Mouse (Mus musculus) heart, embryonic 13.5 days (tissue): ENCODE measurements around the gene Nup210l. TPM values are rescaled to one million over a fixed set of nuclear protein-coding genes. Genes with fewer than 3 reads are reported as not detected.
A peak's percentile ranks its signal among the peaks of the same experiment; 100 is the strongest.

Experiments
- ATAC-seq: fragments of 200-750 bp; cut with Nextera tagmentation; 2 replicates; pipeline ENCODE4 v1.8.0; 2017; ENCODE audit warnings: moderate TSS enrichment; ENCODE audit not compliant: insufficient number of reproducible peaks, low FRiP score, low TSS enrichment; ENCODE audit errors: extremely low read depth
- H3K27ac ChIP-seq: fragments of 300-500 bp; sonication (generic); replicated peaks from 2 replicates; pipeline ENCODE4 v1.5.1; 2015; ENCODE audit warnings: moderate library complexity, mild to moderate bottlenecking, inconsistent platforms
- H3K27me3 ChIP-seq: fragments of 300-500 bp; sonication (generic); replicated peaks from 2 replicates; pipeline ENCODE4 v1.6.1; 2015; ENCODE audit warnings: mild to moderate bottlenecking, inconsistent platforms
- H3K36me3 ChIP-seq: fragments of 300-500 bp; sonication (generic); 2 replicates; pipeline ENCODE4 v1.6.1; 2015; ENCODE audit warnings: mild to moderate bottlenecking, inconsistent platforms
- H3K4me1 ChIP-seq: fragments of 300-500 bp; sonication (generic); 2 replicates; pipeline ENCODE4 v1.6.1; 2015; ENCODE audit warnings: inconsistent platforms
- H3K4me2 ChIP-seq: fragments of 300-500 bp; sonication (generic); 2 replicates; pipeline ENCODE4 v1.6.1; 2015; ENCODE audit warnings: inconsistent platforms, mild to moderate bottlenecking, moderate library complexity
- H3K4me3 ChIP-seq: fragments of 300-500 bp; sonication (generic); 2 replicates; pipeline ENCODE4 v1.5.1; 2015; ENCODE audit warnings: moderate library complexity, mild to moderate bottlenecking, inconsistent platforms
- H3K9ac ChIP-seq: fragments of 300-500 bp; sonication (generic); 2 replicates; pipeline ENCODE4 v1.6.1; 2015; ENCODE audit warnings: inconsistent platforms, mild to moderate bottlenecking, moderate library complexity
- H3K9me3 ChIP-seq: fragments of 300-500 bp; sonication (generic); 2 replicates; pipeline ENCODE4 v1.6.1; 2016; ENCODE audit warnings: inconsistent platforms
- WGBS: fragments of 180-500 bp; shearing (Covaris S2); methylation state at CpG from one replicate; pipeline ENCODE4 v1.1.7; 2015; ENCODE audit warnings: mixed read lengths; 5-methylcytosine and 5-hydroxymethylcytosine counted together
- polyA plus RNA-seq: library from polyadenylated mRNA; unstranded; fragments of >200 nt; fragmentation: Nextera tagmentation; extraction: Ambion mirVana; gene quantifications from 2 replicates; pipeline ENCODE4 v1.2.1, GENCODE M21; 2015

Gene Nup210l
- polyA plus RNA-seq, 1 experiment from 2014 or later = 0.31 TPM

- WGBS = 0% methylated on average over 51 of the region's 53 CpGs
- Histone ChIP-seq H3K36me3 (0 out of 2 replicates have a peak, but pooled peaks cover 3% of the 10 kb centered on the region), H3K4me2 (peak overlapping the region; percentile 88), H3K9me3 (no peaks in the 10 kb centered on the region), H3K4me1 (peaks cover 57% of the 10 kb centered on the region), H3K27me3 (no peaks in the 10 kb centered on the region), H3K9ac (peak overlapping the region; percentile 95), H3K27ac (peak overlapping the region; percentile 99), H3K4me3 (peak overlapping the region; percentile 88)
- ATAC-seq = peak; percentile 39; the same call in 1 of the 2 replicates
Measured at GRCm38 (mm10) chr3:90079763-90080497, 24.0 kb upstream of the Nup210l start.

DNA sequence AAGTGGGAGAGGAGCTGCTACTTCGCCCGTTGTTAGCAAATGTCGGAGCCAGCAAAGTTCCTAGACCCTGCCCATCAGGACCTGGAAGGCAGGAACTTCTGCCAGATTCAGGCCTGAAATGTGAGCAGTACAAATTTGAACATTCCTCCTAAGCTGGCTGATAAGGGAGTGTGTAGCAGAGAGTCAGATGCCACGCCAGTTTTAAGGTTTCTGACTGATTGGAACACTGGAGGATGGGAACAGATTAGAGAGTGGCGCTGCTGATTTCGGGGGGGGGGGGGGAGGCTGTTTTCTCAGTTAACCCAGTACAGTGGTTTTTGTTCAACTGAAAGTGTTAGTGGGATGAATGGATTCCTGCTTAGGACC lies 23.5 kb upstream of the Nup210l start:
- Histone ChIP-seq H3K9me3 (no peaks in the 10 kb centered on the region), H3K36me3 (0 out of 2 replicates have a peak, but pooled peaks cover 3% of the 10 kb centered on the region), H3K27ac (peak overlapping the region; percentile 99), H3K9ac (peak overlapping the region; percentile 95), H3K4me1 (peaks cover 62% of the 10 kb centered on the region), H3K4me2 (peak overlapping the region; percentile 88), H3K4me3 (peak overlapping the region; percentile 88), H3K27me3 (no peaks in the 10 kb centered on the region)
- under 1% methylated on average over 6 of the region's 6 CpGs for WGBS
- no peak for ATAC-seq

DNA sequence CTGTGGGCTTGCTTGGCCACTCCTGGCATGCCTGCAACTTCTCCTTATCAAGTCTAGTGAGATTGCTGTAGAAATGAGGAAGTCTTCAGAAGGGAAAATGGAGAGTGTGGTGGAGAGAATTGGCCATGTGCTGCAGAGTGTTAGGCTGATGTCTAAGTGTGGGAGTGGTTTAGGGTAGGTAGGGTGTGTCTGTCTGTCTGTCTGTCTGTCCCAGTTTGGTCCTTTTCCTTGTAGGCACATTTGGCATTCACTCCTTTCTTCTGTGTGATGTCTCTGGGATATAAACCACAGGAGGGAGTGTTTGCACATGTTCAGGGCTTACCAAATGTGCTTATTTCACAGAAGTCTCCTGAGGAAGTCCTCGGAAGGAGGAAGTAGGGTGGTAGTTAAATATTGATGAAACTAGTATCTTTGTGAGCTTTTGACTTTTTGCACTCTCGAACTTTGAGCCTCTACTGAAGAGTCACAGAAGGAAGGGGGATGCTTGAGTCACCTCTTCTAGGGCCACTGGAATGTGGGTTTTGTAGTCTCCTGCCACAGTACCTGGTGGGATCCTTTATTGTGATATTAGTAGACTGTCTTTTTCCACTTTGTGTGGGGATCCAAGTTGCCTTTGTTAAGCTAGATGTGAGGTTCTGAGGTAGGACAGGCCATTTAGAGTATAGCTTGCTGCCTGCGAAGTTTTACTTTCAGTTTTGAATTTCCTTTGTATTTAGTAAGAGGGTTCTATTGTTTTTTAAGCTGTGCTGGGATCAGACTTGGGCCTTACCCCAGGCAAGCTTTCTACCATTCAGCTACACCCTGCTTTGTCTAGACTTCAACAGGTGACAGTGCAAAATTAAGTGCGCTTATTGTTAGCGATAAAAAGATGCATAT lies 22.3 kb upstream of the Nup210l start:
- Histone ChIP-seq H3K36me3 (peaks cover 13% of the 10 kb centered on the region), H3K27me3 (no peaks in the 10 kb centered on the region), H3K27ac (peak overlapping the region; percentile 99), H3K9me3 (no peaks in the 10 kb centered on the region), H3K4me3 (peak overlapping the region; percentile 88), H3K4me2 (peak overlapping the region; percentile 88), H3K9ac (peak overlapping the region; percentile 58), H3K4me1 (peaks cover 72% of the 10 kb centered on the region)
- WGBS = 67% methylated on average over 5 of the region's 5 CpGs
- ATAC-seq = no peak

DNA sequence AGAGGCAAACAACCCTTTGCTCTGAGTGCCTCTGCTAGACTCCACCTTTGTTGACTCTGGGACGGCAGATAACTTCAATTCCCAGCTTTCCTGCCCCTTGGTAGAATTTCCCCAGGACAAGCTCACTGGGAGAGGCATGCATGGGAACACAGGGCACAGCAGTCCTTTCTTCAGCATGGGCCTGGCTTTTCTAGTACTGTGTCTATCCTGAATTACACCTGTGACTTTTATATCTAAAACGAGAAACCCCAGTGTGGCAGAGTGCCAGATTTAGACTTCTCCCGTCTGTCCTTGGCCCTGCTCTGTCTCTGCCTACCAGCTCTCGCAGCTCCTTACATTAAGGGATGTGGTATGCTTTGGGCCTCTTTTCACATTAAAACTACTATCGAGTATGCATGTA lies 20.9 kb upstream of the Nup210l start:
- H3K27ac ChIP-seq = peak overlapping the region; percentile 99
- ATAC-seq = no peak
- H3K9ac ChIP-seq = peak overlapping the region; percentile 58
- peaks cover 64% of the 10 kb centered on the region for H3K4me1 ChIP-seq
- WGBS = 30% methylated on average over 5 of the region's 5 CpGs
- H3K27me3 ChIP-seq = no peaks in the 10 kb centered on the region
- peak overlapping the region; percentile 30 for H3K4me3 ChIP-seq
- H3K9me3 ChIP-seq = no peaks in the 10 kb centered on the region
- peaks cover 28% of the 10 kb centered on the region for H3K36me3 ChIP-seq
- H3K4me2 ChIP-seq = peak overlapping the region; percentile 88

- Histone ChIP-seq H3K9me3 (no peaks in the 10 kb centered on the region), H3K4me3 (peak overlapping the region; percentile 30), H3K4me2 (peak overlapping the region; percentile 88), H3K27ac (peak overlapping the region; percentile 99), H3K27me3 (no peaks in the 10 kb centered on the region), H3K36me3 (peaks cover 35% of the 10 kb centered on the region), H3K9ac (peak overlapping the region; percentile 58), H3K4me1 (peaks cover 60% of the 10 kb centered on the region)
- no peak for ATAC-seq
- 47% methylated on average over 3 of the region's 3 CpGs for WGBS
Measured at GRCm38 (mm10) chr3:90083698-90084324, 20.1 kb upstream of the Nup210l start.

GRCm38 (mm10) chr3:90084790-90085189 lies 19.1 kb upstream of the Nup210l start:
- Histone ChIP-seq H3K4me2 (peak overlapping the region; percentile 88), H3K9ac (peak overlapping the region; percentile 35; the same call in 1 of the 2 replicates)

DNA sequence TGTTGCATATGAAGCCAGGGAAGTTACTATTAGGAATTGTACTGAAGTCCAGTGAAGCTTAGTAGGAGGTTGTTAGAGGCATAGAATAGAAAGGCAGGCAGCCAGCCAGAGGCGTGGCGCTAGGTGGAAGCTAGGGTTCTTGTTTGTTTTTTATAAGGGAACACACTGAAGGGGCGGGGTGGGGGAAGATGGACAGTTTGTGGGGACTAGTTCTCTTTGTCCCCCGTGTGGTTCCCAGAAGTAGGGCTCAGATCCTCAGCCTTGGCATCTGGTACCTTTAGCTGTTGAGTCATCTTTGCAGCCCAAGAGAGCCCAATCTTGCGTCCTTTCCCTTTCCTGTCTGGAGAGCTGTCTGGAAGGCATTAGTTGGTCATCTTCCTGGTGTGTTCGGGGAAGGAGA lies 18.7 kb upstream of the Nup210l start:
- Histone ChIP-seq H3K9me3 (no peaks in the 10 kb centered on the region), H3K27ac (peak overlapping the region; percentile 99), H3K27me3 (no peaks in the 10 kb centered on the region), H3K4me2 (peak overlapping the region; percentile 88), H3K4me3 (no peak overlapping the region), H3K9ac (no peak overlapping the region), H3K36me3 (peaks cover 50% of the 10 kb centered on the region), H3K4me1 (peaks cover 57% of the 10 kb centered on the region)
- WGBS = 72% methylated on average over 6 of the region's 6 CpGs
- ATAC-seq = no peak

More at GRCm38 (mm10) chr3:90084790-90085189, 19.1 kb upstream of the Nup210l start:
- Histone ChIP-seq H3K4me3 (no peak overlapping the region), H3K9me3 (no peaks in the 10 kb centered on the region), H3K4me1 (peaks cover 57% of the 10 kb centered on the region), H3K27me3 (no peaks in the 10 kb centered on the region), H3K27ac (peak overlapping the region; percentile 99), H3K36me3 (peaks cover 45% of the 10 kb centered on the region)
- WGBS = 47% methylated on average over 4 of the region's 4 CpGs
- ATAC-seq = no peak

- Histone ChIP-seq H3K9me3 (no peaks in the 10 kb centered on the region), H3K36me3 (peaks cover 58% of the 10 kb centered on the region), H3K4me2 (no peak overlapping the region), H3K27me3 (no peaks in the 10 kb centered on the region), H3K27ac (no peak overlapping the region), H3K9ac (no peak overlapping the region), H3K4me3 (no peak overlapping the region), H3K4me1 (peaks cover 54% of the 10 kb centered on the region)
- 76% methylated on average over 5 of the region's 5 CpGs for WGBS
- no peak for ATAC-seq
Measured at GRCm38 (mm10) chr3:90086068-90086467, 17.9 kb upstream of the Nup210l start.

DNA sequence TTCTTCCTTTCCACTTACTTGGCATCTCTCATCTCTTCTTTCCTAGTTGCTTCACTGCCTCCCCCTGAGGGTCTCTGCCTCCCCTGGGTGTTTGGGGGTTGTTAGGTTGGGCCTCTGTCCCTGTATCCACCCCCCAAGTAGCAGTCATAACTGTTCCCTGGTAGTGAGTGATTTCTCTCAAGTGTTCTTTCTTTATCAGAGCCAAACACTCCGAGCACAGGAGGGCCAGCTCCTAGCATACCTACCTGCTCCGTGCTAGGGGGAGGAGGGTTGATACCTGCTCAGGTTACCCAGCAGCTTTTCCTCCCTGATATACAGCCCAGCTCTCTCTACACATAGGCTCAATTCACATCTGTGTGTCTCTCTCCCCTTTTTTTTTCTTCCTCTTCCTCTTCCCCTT lies 15.3 kb upstream of the Nup210l start:
- Histone ChIP-seq H3K27ac (no peak overlapping the region), H3K9me3 (no peaks in the 10 kb centered on the region), H3K4me2 (no peak overlapping the region), H3K9ac (no peak overlapping the region), H3K4me1 (peaks cover 28% of the 10 kb centered on the region), H3K4me3 (no peak overlapping the region), H3K36me3 (peaks cover 80% of the 10 kb centered on the region), H3K27me3 (no peaks in the 10 kb centered on the region)
- 85% methylated on average over 2 of the region's 2 CpGs for WGBS
- no peak for ATAC-seq

- Histone ChIP-seq H3K27ac (no peak overlapping the region), H3K4me2 (no peak overlapping the region), H3K36me3 (peaks cover 100% of the 10 kb centered on the region), H3K9ac (no peak overlapping the region), H3K27me3 (no peaks in the 10 kb centered on the region), H3K9me3 (no peaks in the 10 kb centered on the region), H3K4me1 (peaks cover 6% of the 10 kb centered on the region; the same call in 1 of the 2 replicates), H3K4me3 (no peak overlapping the region)
- WGBS = 73% methylated on average over 6 of the region's 6 CpGs
- ATAC-seq = no peak
Measured at GRCm38 (mm10) chr3:90090892-90091291, 13.0 kb upstream of the Nup210l start.

DNA sequence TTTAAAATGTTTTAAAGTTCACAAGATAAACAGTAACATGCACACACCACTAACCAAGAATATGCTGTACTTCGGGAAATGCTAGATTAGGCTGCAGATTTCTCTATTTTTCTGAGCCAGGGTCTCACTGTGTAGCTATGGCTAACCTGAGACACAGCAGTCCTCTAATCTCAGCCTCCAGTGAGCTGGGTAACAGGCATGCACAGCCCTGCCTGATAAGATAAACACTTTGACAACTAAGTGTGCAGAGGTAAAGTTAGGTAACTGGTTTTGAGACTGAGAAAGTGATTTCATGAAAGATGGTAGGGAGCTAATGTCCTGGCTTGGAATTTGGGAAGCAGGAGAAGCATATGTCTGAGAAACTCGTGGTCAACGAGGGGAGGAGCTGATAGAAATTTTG lies 9.5 kb upstream of the Nup210l start:
- Histone ChIP-seq H3K4me1 (no peaks in the 10 kb centered on the region; the same call in 1 of the 2 replicates), H3K9ac (no peak overlapping the region), H3K27ac (no peak overlapping the region), H3K4me3 (no peak overlapping the region), H3K36me3 (peaks cover 98% of the 10 kb centered on the region), H3K27me3 (no peaks in the 10 kb centered on the region), H3K9me3 (no peaks in the 10 kb centered on the region), H3K4me2 (no peak overlapping the region)
- 74% methylated on average over 3 of the region's 3 CpGs for WGBS
- ATAC-seq = no peak
